Mouse (Mus musculus) myocyte (in vitro differentiated cells): ENCODE data around the gene Myo5a.

Experiments
- POLR2A ChIP-seq: IDR thresholded peaks from one replicate; pipeline ENCODE4 v1.6.1; 2011; ENCODE audit warnings: low read depth, mild to moderate bottlenecking, control low read depth, moderate library complexity; ENCODE audit not compliant: insufficient read length
- REST ChIP-seq: IDR thresholded peaks from one replicate; pipeline ENCODE4 v1.6.1; 2011; ENCODE audit warnings: mild to moderate bottlenecking, control low read depth, moderate library complexity; ENCODE audit not compliant: insufficient read depth, insufficient read length

DNA sequence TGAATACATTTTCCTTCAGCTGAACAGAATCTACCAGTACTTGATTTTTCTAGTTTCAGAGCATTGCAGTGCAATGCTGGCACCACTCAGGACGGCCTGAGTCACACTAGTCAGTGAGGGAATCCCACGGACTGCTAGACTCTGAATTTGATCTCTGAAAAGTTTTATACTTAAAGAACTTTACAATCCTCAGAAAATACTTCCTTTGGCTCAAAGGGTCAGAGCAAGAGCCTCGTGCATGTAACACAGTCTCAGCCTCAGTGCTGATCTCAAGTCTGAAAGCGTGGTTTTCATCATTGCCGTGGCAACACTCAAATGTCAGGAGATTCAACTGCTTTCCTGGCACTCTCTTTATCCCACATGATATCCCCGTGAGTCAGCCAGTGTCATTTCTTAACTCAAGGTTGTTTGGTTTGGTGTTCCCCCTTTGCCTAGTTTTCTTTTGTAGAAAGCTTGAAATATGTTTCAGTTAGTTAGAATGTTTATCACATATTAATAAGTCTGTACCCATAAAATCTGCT is 53.4 kb downstream of the Myo5a start:
- TF ChIP-seq REST (no peak), POLR2A (no peak)
